Mouse (Mus musculus): ENCODE data around the gene Ipo4. TPM values are rescaled to one million over a fixed set of nuclear protein-coding genes. Genes with fewer than 3 reads are reported as not detected.

The Ipo4 gene
- total and polyA plus RNA-seq, 3 experiments, result 46.2 to 132 TPM; not detected in 1

DNA sequence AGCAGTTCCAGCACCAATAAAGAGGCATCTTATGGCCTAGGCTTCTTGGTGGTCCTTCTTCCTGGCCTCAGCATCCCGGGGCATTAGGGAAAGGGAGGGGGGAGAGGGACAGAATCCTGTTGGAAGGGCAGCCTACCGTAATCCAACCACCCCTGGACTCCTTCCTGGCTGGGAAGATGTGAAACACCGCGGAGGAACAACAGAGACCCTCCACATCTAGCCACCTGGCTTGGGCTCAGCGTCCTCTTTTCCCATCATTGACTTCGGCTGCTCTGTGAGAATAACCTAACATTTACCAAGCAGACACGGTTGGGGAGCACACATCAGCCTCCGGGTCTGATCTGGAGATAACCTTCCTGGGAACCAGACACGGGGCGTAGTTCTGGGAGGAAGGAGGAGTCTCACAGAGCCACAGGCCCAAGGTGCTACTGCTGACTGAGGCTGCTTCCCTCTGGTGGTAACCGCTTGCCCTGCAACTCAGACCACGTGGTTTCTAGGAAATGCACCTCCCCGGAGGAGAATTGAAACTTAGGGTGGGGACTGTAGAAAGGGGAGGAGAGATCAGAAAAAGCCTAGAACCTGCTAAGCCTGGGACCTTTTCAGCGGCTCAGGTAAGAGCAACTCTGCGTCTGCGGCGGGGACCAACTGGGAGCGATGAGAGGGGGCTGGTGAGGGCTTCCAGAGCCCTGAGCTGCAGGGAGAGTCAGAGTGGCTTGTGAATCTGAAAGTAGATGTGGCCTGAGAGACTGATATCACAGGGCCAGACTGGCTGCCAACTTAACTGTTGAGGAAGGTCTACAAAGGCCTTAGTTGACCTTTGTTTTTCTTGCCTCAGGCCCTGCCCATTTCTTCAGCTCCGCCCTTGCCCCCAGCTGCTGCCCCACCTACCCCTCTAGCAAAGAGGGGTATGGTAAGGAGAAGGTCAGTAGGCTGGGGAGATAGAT lies 31.9 kb downstream of the Ipo4 start:
- peak; percentile 96 for DNase-seq (ENCODE audit: low read depth, low spot score)
- peaks cover 0 to 12% of the 10 kb centered on the region in 2 experiments; a peak in 3 of 4 replicates for H3K36me3 ChIP-seq (ENCODE audit: control insufficient read depth in 1 of 2, insufficient read depth in 2 of 2, low read length in 2 of 2)
- peak overlapping the region; percentile 73 for H3K27ac ChIP-seq (ENCODE audit: control insufficient read depth, low read depth, low read length)
- peaks cover 3 to 7% of the 10 kb centered on the region in 2 experiments; a peak in 2 of 4 replicates for H3K4me1 ChIP-seq (ENCODE audit: control insufficient read depth in 1 of 2, insufficient read depth in 2 of 2, low read length in 2 of 2)
- H3K27me3 ChIP-seq (ENCODE audit: control insufficient read depth in 1 of 2, insufficient read depth in 2 of 2, low read length in 2 of 2), result no peaks in the 10 kb centered on the region
- H3K9ac ChIP-seq (ENCODE audit: control insufficient read depth, low read depth, low read length, poor library complexity, severe bottlenecking), result peak overlapping the region; percentile 65
- H3K79me2 ChIP-seq (ENCODE audit: control insufficient read depth, insufficient read depth, low read length, poor library complexity), result no peaks in the 10 kb centered on the region
- H3K9me3 ChIP-seq (replicated peaks; ENCODE audit: insufficient read depth, low read length), result no peaks in the 10 kb centered on the region
- peak overlapping the region; percentile 54 to 84 for H3K4me3 ChIP-seq (ENCODE audit: control insufficient read depth in 1 of 2, insufficient read depth in 1 of 2, low read depth in 2 of 2, low read length in 2 of 2)
- TF ChIP-seq MYB (IDR thresholded peaks at IDR 0.05; ENCODE audit: low read depth, low read length) (no peak), POLR2AphosphoS5 (IDR thresholded peaks at IDR 0.05; ENCODE audit: borderline replicate concordance, low read depth, low read length) (no peak), RCOR1 (IDR thresholded peaks at IDR 0.05; ENCODE audit: low read depth, low read length) (no peak), MAFK (IDR thresholded peaks at IDR 0.05; ENCODE audit: borderline replicate concordance, low read depth, low read length) (no peak), CTCF (IDR thresholded peaks at IDR 0.05 in 2 of 3, conservative IDR thresholded peaks at IDR 0.05 in 1 of 3; ENCODE audit: control insufficient read depth in 1 of 3, insufficient read depth in 1 of 3, low read depth in 2 of 3, low read length in 3 of 3, poor library complexity in 1 of 3, severe bottlenecking in 1 of 3) (peak; percentile 81 to 85 (median 84)), POLR2A (IDR thresholded peaks at IDR 0.05; ENCODE audit: control insufficient read depth in 1 of 2, insufficient read depth in 1 of 2, low read depth in 1 of 2, low read length in 2 of 2, poor library complexity in 1 of 2) (peak in 1 of 2 experiments; percentile 60; a peak in 2 of 4 replicates), TBP (IDR thresholded peaks at IDR 0.05; ENCODE audit: low read depth, low read length) (peak; percentile 52; the same call in 1 of the 2 replicates), MEF2A (IDR thresholded peaks at IDR 0.05; ENCODE audit: extremely low read depth, insufficient replicate concordance, low read depth, low read length, poor library complexity, severe bottlenecking) (no peak), USF2 (IDR thresholded peaks at IDR 0.05; ENCODE audit: borderline replicate concordance in 1 of 2, insufficient read depth in 1 of 2, low read depth in 1 of 2, low read length in 2 of 2) (peak; percentile 48 to 86; a peak in 2 of 4 replicates), SMC3 (IDR thresholded peaks at IDR 0.05; ENCODE audit: low read depth, low read length) (peak; percentile 77), CHD1 (IDR thresholded peaks at IDR 0.05; ENCODE audit: low read depth, low read length) (no peak), CHD2 (IDR thresholded peaks at IDR 0.05; ENCODE audit: low read length) (no peak), ETS1 (IDR thresholded peaks at IDR 0.05; ENCODE audit: low read depth, low read length) (peak; percentile 58; the same call in 1 of the 2 replicates), USF1 (IDR thresholded peaks at IDR 0.05; ENCODE audit: low read depth, low read length) (peak; percentile 97), MAX (IDR thresholded peaks at IDR 0.05; ENCODE audit: low read length) (peak; percentile 100), ZNF384 (IDR thresholded peaks at IDR 0.05; ENCODE audit: low read depth, low read length) (0 out of 2 replicates have a peak, but pooled peaks have one; percentile 22), NELFE (IDR thresholded peaks at IDR 0.05; ENCODE audit: low read depth, low read length) (peak; percentile 51; the same call in 1 of the 2 replicates), UBTF (IDR thresholded peaks at IDR 0.05; ENCODE audit: borderline replicate concordance, insufficient read depth, low read depth, low read length) (0 out of 2 replicates have a peak, but pooled peaks have one; percentile 16), HCFC1 (IDR thresholded peaks at IDR 0.05; ENCODE audit: low read depth, low read length) (peak; percentile 79), SIN3A (IDR thresholded peaks at IDR 0.05; ENCODE audit: low read length) (peak; percentile 96), MAZ (IDR thresholded peaks at IDR 0.05; ENCODE audit: low read depth, low read length) (peak; percentile 67; the same call in 1 of the 2 replicates), TCF12 (IDR thresholded peaks at IDR 0.05; ENCODE audit: low read depth, low read length) (no peak), ZKSCAN1 (IDR thresholded peaks at IDR 0.05; ENCODE audit: low read depth, low read length) (no peak), MXI1 (IDR thresholded peaks at IDR 0.05; ENCODE audit: low read depth, low read length) (peak; percentile 98), POLR2AphosphoS2 (IDR thresholded peaks at IDR 0.05; ENCODE audit: low read length) (peak; percentile 97), NRF1 (IDR thresholded peaks at IDR 0.05; ENCODE audit: insufficient read depth, low read depth, low read length, poor library complexity, severe bottlenecking) (no peak), GATA1 (IDR thresholded peaks at IDR 0.05; ENCODE audit: low read depth, low read length) (peak; percentile 84), EP300 (IDR thresholded peaks at IDR 0.05; ENCODE audit: low read depth in 1 of 2, low read length in 2 of 2) (peak in 1 of 2 experiments; percentile 37; a peak in 2 of 4 replicates), JUND (IDR thresholded peaks at IDR 0.05; ENCODE audit: low read depth, low read length) (no peak), GABPA (IDR thresholded peaks at IDR 0.05; ENCODE audit: low read depth, low read length) (no peak), BHLHE40 (IDR thresholded peaks at IDR 0.05; ENCODE audit: borderline replicate concordance, low read depth, low read length) (0 out of 2 replicates have a peak, but pooled peaks have one; percentile 8), MYC (IDR thresholded peaks at IDR 0.05; ENCODE audit: low read depth, low read length) (peak; percentile 99), E2F4 (IDR thresholded peaks at IDR 0.05; ENCODE audit: borderline replicate concordance, low read depth, low read length) (no peak), KAT2A (conservative IDR thresholded peaks at IDR 0.05; ENCODE audit: low read depth, low read length) (peak; percentile 15; the same call in 1 of the 2 replicates)
